Mouse (Mus musculus) spleen, adult 2 months (tissue): ENCODE data around the gene Dbi.

Experiments used
- CTCF ChIP-seq: fragments of 200-500 bp; IDR thresholded peaks from 2 replicates; pipeline ENCODE4 v1.5.1; 2011; ENCODE audit warnings: mild to moderate bottlenecking, inconsistent platforms; ENCODE audit not compliant: insufficient read depth, insufficient read length, insufficient replicate concordance; ENCODE audit errors: extremely low read depth
- POLR2A ChIP-seq: fragments of 200-500 bp; IDR thresholded peaks from 2 replicates; pipeline ENCODE4 v1.6.1; 2011; ENCODE audit warnings: low read depth, low read length, inconsistent platforms

DNA sequence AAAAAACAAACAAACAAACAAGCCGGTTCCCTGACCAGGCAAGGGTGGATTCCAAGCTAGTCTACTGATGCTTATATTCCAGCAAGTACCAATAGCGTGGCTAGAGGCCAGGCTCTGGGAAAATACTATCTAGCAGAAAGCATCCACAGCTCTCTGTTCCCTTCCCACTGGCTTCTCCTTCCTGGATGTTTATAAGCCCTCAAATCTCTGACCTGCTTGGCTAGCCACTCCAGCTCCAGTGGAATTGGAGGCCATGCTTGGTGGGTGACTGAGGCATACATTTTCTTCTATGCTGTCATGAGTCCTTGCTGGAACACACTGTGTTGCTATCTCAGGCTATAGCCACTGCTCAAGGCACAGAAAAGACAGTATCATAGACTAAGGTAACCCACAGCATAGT, 2.0 kb downstream of the Dbi start:
- TF ChIP-seq POLR2A (no peak), CTCF (no peak)
